Mouse (Mus musculus) adrenal gland, postnatal 4 days (tissue): ENCODE data around the gene Ric8b. TPM values are rescaled to one million over a fixed set of nuclear protein-coding genes. Genes with fewer than 3 reads are reported as not detected.

ENCODE experiments used
- DNase-seq, 2 experiments: peaks; one replicate each; pipeline ENCODE4 v3.0.0; 2021 to 2022; ENCODE audit warnings: low spot score in 2 of 2, mixed read lengths in 2 of 2
- total RNA-seq, 2 experiments: library from RNA; stranded (reverse); gene quantifications; 2 replicates each; pipeline ENCODE4 v1.2.3; 2021

The Ric8b gene
- total RNA-seq, 2 experiments from 2014 or later, result 34.0 to 38.1 TPM

GRCm38 (mm10) chr10:84958597-84958996 lies 41.2 kb downstream of the Ric8b start:
- no peak for DNase-seq

GRCm38 (mm10) chr10:84960380-84960930 lies 43.0 kb downstream of the Ric8b start:
- DNase-seq, result no peak

- DNase-seq, result no peak
Observed at GRCm38 (mm10) chr10:84963126-84963525, 45.7 kb downstream of the Ric8b start.

- no peak for DNase-seq
Observed at GRCm38 (mm10) chr10:84963726-84964125, 46.3 kb downstream of the Ric8b start.

GRCm38 (mm10) chr10:84966542-84966941 lies 49.1 kb downstream of the Ric8b start:
- DNase-seq, result no peak

GRCm38 (mm10) chr10:84967645-84968044 lies 50.2 kb downstream of the Ric8b start:
- no peak for DNase-seq

GRCm38 (mm10) chr10:84968852-84969704 lies 51.7 kb downstream of the Ric8b start:
- DNase-seq, result no peak

GRCm38 (mm10) chr10:84975264-84975663 lies 57.8 kb downstream of the Ric8b start:
- DNase-seq, result no peak

GRCm38 (mm10) chr10:84976588-84977351 lies 59.4 kb downstream of the Ric8b start:
- DNase-seq, result no peak

GRCm38 (mm10) chr10:84980291-84980690 lies 62.9 kb downstream of the Ric8b start:
- DNase-seq, result no peak

- no peak for DNase-seq
Observed at GRCm38 (mm10) chr10:84981441-84981840, 64.0 kb downstream of the Ric8b start.

- DNase-seq, result no peak
Observed at GRCm38 (mm10) chr10:84982675-84983074, 65.3 kb downstream of the Ric8b start.

- no peak for DNase-seq
Observed at GRCm38 (mm10) chr10:84985956-84986355, 68.5 kb downstream of the Ric8b start.

GRCm38 (mm10) chr10:84987666-84988065 lies 70.2 kb downstream of the Ric8b start:
- no peak for DNase-seq

GRCm38 (mm10) chr10:84988650-84989049 lies 71.2 kb downstream of the Ric8b start:
- DNase-seq, result no peak

- DNase-seq, result no peak
Observed at GRCm38 (mm10) chr10:84994346-84994745, 76.9 kb downstream of the Ric8b start.

GRCm38 (mm10) chr10:84994971-84995370 lies 77.6 kb downstream of the Ric8b start:
- DNase-seq, result no peak

GRCm38 (mm10) chr10:84996366-84996765 lies 79.0 kb downstream of the Ric8b start:
- no peak for DNase-seq

- no peak for DNase-seq
Observed at GRCm38 (mm10) chr10:84997571-84998224, 80.3 kb downstream of the Ric8b start.

- DNase-seq, result no peak
Observed at GRCm38 (mm10) chr10:84998225-84998579, 80.8 kb downstream of the Ric8b start.

GRCm38 (mm10) chr10:85001920-85002319 lies 84.5 kb downstream of the Ric8b start:
- no peak for DNase-seq
